Mouse (Mus musculus) layer of hippocampus, adult 2 months (tissue): ENCODE measurements around the gene Bag6. TPM values are rescaled to one million over a fixed set of nuclear protein-coding genes. Genes with fewer than 3 reads are reported as not detected.
A peak's percentile ranks its signal among the peaks of the same experiment; 100 is the strongest.

Source experiments
- DNase-seq, 2 experiments: peaks; one replicate each; pipeline ENCODE4 v3.0.0; 2022; ENCODE audit warnings: low spot score in 2 of 2
- H3K27ac ChIP-seq: fragments of 200-600 bp; 2 replicates; pipeline ENCODE4 v1.8.1; 2022
- H3K4me3 ChIP-seq: fragments of 200-600 bp; 2 replicates; pipeline ENCODE4 v1.8.1; 2022; ENCODE audit warnings: mild to moderate bottlenecking
- CTCF ChIP-seq: fragments of 200-600 bp; conservative IDR thresholded peaks from 2 replicates; pipeline ENCODE4 v1.8.1; 2022; ENCODE audit warnings: antibody characterized with exemption, mild to moderate bottlenecking, moderate library complexity
- microRNA-seq, 2 experiments: library from miRNA; unstranded; fragments of <30 nt; microRNA quantifications; one replicate each; pipeline ENCODE4 v1.2.0; 2021
- total RNA-seq, 2 experiments: library from RNA; stranded (reverse); gene quantifications; 2 replicates each; pipeline ENCODE4 v1.2.3; 2021

Bag6 gene
- total RNA-seq, 2 experiments from 2014 or later, result 320 to 334 TPM

GRCm38 (mm10) chr17:35189186-35189585 lies 54.2 kb downstream of the Bag6 start:
- H3K4me3 ChIP-seq, result no peak overlapping the region
- DNase-seq, result no peak
- no peak for TF ChIP-seq CTCF
- peak overlapping the region; percentile 47; the same call in 1 of the 2 replicates for H3K27ac ChIP-seq

GRCm38 (mm10) chr17:35190096-35190495 lies 55.1 kb downstream of the Bag6 start:
- peak overlapping the region; percentile 47; the same call in 1 of the 2 replicates for H3K27ac ChIP-seq
- TF ChIP-seq CTCF, result no peak

GRCm38 (mm10) chr17:35191723-35192122 lies 56.7 kb downstream of the Bag6 start:
- Histone ChIP-seq H3K27ac (no peak overlapping the region), H3K4me3 (no peak overlapping the region)
- no peak for DNase-seq
- TF ChIP-seq CTCF, result peak; percentile 29

More at GRCm38 (mm10) chr17:35190096-35190495, 55.1 kb downstream of the Bag6 start:
- DNase-seq, result no peak
- no peak overlapping the region for H3K4me3 ChIP-seq

- no peak for TF ChIP-seq CTCF
- Histone ChIP-seq H3K27ac (no peak overlapping the region), H3K4me3 (no peak overlapping the region)
- DNase-seq, result no peak
Observed at GRCm38 (mm10) chr17:35192924-35193323, 57.9 kb downstream of the Bag6 start.

- DNase-seq, result no peak
- Histone ChIP-seq H3K27ac (no peak within 1 kb of the TSS), H3K4me3 (no peak within 1 kb of the TSS)
- no peak for TF ChIP-seq CTCF
Observed at GRCm38 (mm10) chr17:35193881-35194843, 59.2 kb downstream of the Bag6 start, which contains the start of gene Ltb. Ltb (plus strand) TSS chr17:35194439.

- no peak for DNase-seq
- Histone ChIP-seq H3K4me3 (peak overlapping the region; percentile 50), H3K27ac (no peak overlapping the region)
- TF ChIP-seq CTCF, result no peak
Observed at GRCm38 (mm10) chr17:35194844-35195630, 60.1 kb downstream of the Bag6 start.

- H3K27ac ChIP-seq, result no peak overlapping the region
- H3K4me3 ChIP-seq, result peak overlapping the region; percentile 50
- peak; percentile 50 to 73 for DNase-seq
- peak; percentile 98 for TF ChIP-seq CTCF
Observed at GRCm38 (mm10) chr17:35195631-35196320, 60.8 kb downstream of the Bag6 start.

GRCm38 (mm10) chr17:35196321-35196641 lies 61.3 kb downstream of the Bag6 start:
- no peak for TF ChIP-seq CTCF
- no peak overlapping the region for H3K27ac ChIP-seq
- peak overlapping the region; percentile 50 for H3K4me3 ChIP-seq
- no peak for DNase-seq

Small RNA genes lying within 50 kb of the gene (microRNA-seq; reads per million reads assigned to microRNA genes)
- 0 reads per million in 2 experiments for gene Mir6973a

Other genes with a start within 250 kb of the Bag6 start
- 1 to 10 TPM; 1.1 to 1.8 TPM for gene C2, start 236.9 kb upstream of the Bag6 start, total RNA-seq
- gene Ehmt2, start 236.7 kb upstream of the Bag6 start, total RNA-seq, result 100 to 1,000 TPM; 181 to 190 TPM
- gene Slc44a4, start 220.7 kb upstream of the Bag6 start, total RNA-seq, result under 1 TPM in 1 of 2 experiments, not detected in 1; 0.29 TPM
- gene Neu1, start 203.9 kb upstream of the Bag6 start, total RNA-seq, result 10 to 100 TPM; 39.4 to 43.1 TPM
- gene Hspa1b, start 175.9 kb upstream of the Bag6 start, total RNA-seq, result 10 to 100 TPM; 21.4 to 24.7 TPM
- gene Gm20481, start 165.3 kb upstream of the Bag6 start, total RNA-seq, result not detected
- gene Hspa1a, start 163.0 kb upstream of the Bag6 start, total RNA-seq, result 10 to 100 TPM; 16.9 to 18.1 TPM
- gene Hspa1l, start 162.5 kb upstream of the Bag6 start, total RNA-seq, result under 1 TPM; 0.44 to 0.49 TPM
- 10 to 100 TPM; 15.9 to 21.8 TPM for gene Lsm2, start 153.3 kb upstream of the Bag6 start, total RNA-seq
- 10 to 100 TPM; 48.2 to 55.1 TPM for gene Vars, start 134.2 kb upstream of the Bag6 start, total RNA-seq
- gene Vwa7, start 118.6 kb upstream of the Bag6 start, total RNA-seq, result under 1 TPM; 0.20 to 0.26 TPM
- under 1 TPM in 1 of 2 experiments, not detected in 1; 0.67 TPM for gene Sapcd1, start 107.2 kb upstream of the Bag6 start, total RNA-seq
- 1 to 10 TPM in 1 of 2 experiments, under 1 TPM in 1; 0.26 to 1.1 TPM for gene Msh5, start 88.4 kb upstream of the Bag6 start, total RNA-seq
- 1 to 10 TPM; 9.2 to 9.6 TPM for gene Clic1, start 85.2 kb upstream of the Bag6 start, total RNA-seq
- gene Ddah2, start 76.1 kb upstream of the Bag6 start, total RNA-seq, result 10 to 100 TPM; 13.7 to 15.8 TPM
- gene Ly6g6c, start 69.8 kb upstream of the Bag6 start, total RNA-seq, result not detected
- not detected for gene Mpig6b, start 69.0 kb upstream of the Bag6 start, total RNA-seq
- gene Ly6g6e, start 58.3 kb upstream of the Bag6 start, total RNA-seq, result 1 to 10 TPM; 2.5 to 3.5 TPM
- 1 to 10 TPM; 1.1 TPM for gene Ly6g6d, start 57.1 kb upstream of the Bag6 start, total RNA-seq
- gene Ly6g6f, start 49.6 kb upstream of the Bag6 start, total RNA-seq, result under 1 TPM in 1 of 2 experiments, not detected in 1; 0.52 TPM
- 100 to 1,000 TPM; 110 to 113 TPM for gene Abhd16a, start 45.9 kb upstream of the Bag6 start, total RNA-seq
- not detected for gene Ly6g5c, start 26.9 kb upstream of the Bag6 start, total RNA-seq
- gene Ly6g5b, start 19.8 kb upstream of the Bag6 start, total RNA-seq, result under 1 TPM in 1 of 2 experiments, not detected in 1; 0.54 TPM
- gene Gpank1, start 13.7 kb upstream of the Bag6 start, total RNA-seq, result 10 to 100 TPM; 15.0 to 15.9 TPM
- gene Csnk2b, start 13.1 kb upstream of the Bag6 start, total RNA-seq, result 100 to 1,000 TPM; 170 to 178 TPM
- 10 to 100 TPM; 25.2 to 29.3 TPM for gene D17H6S53E, start 8.8 kb upstream of the Bag6 start, total RNA-seq
- under 1 TPM; 0.37 to 0.49 TPM for gene Apom, start 3.1 kb upstream of the Bag6 start, total RNA-seq
- gene Prrc2a, start 29.7 kb downstream of the Bag6 start, total RNA-seq, result 100 to 1,000 TPM; 339 to 370 TPM
- gene Aif1, start 40.9 kb downstream of the Bag6 start, total RNA-seq, result 10 to 100 TPM; 11.1 to 11.8 TPM
- 1 to 10 TPM; 6.2 to 8.6 TPM for gene Lst1, start 53.3 kb downstream of the Bag6 start, total RNA-seq
- under 1 TPM; 0.76 to 0.77 TPM for gene Ltb, start 59.3 kb downstream of the Bag6 start, total RNA-seq
- not detected for gene Tnf, start 66.8 kb downstream of the Bag6 start, total RNA-seq
- under 1 TPM; 0.54 to 0.59 TPM for gene Lta, start 70.2 kb downstream of the Bag6 start, total RNA-seq
- not detected for gene Gm16181, start 85.7 kb downstream of the Bag6 start, total RNA-seq
- gene Atp6v1g2, start 98.5 kb downstream of the Bag6 start, total RNA-seq, result 100 to 1,000 TPM; 615 to 646 TPM
- gene Nfkbil1, start 100.6 kb downstream of the Bag6 start, total RNA-seq, result 10 to 100 TPM; 13.3 to 15.1 TPM
- 100 to 1,000 TPM; 230 to 239 TPM for gene Ddx39b, start 106.6 kb downstream of the Bag6 start, total RNA-seq
- gene H2-D1, start 127.6 kb downstream of the Bag6 start, total RNA-seq, result 10 to 100 TPM; 15.7 to 21.2 TPM
- gene H2-Q1, start 185.2 kb downstream of the Bag6 start, total RNA-seq, result under 1 TPM; 0.13 to 0.47 TPM
- gene H2-Q2, start 207.1 kb downstream of the Bag6 start, total RNA-seq, result under 1 TPM in 1 of 2 experiments, not detected in 1; 0.38 TPM
- gene H2-Q4, start 244.4 kb downstream of the Bag6 start, total RNA-seq, result 1 to 10 TPM; 1.7 to 2.3 TPM